Mouse (Mus musculus) left cerebral cortex, adult 2 months (tissue): ENCODE measurements around the gene Terf2. TPM values are rescaled to one million over a fixed set of nuclear protein-coding genes. Genes with fewer than 3 reads are reported as not detected.
A peak's percentile ranks its signal among the peaks of the same experiment; 100 is the strongest.

Experiments
- DNase-seq, 2 experiments: peaks; one replicate each; pipeline ENCODE4 v3.0.0; 2021 to 2022; ENCODE audit warnings: low spot score in 2 of 2, mixed read lengths in 1 of 2; ENCODE audit errors: extremely low spot score in 1 of 2
- H3K27ac ChIP-seq: fragments of 200-600 bp; 2 replicates; pipeline ENCODE4 v1.8.1; 2022
- H3K4me3 ChIP-seq: fragments of 200-600 bp; 2 replicates; pipeline ENCODE4 v1.8.1; 2022
- CTCF ChIP-seq: fragments of 200-600 bp; IDR thresholded peaks from 2 replicates; pipeline ENCODE4 v1.8.1; 2022; ENCODE audit warnings: antibody characterized with exemption, mild to moderate bottlenecking, moderate library complexity
- intact Hi-C: fragments of 180-260 bp; cut with DNase I; formaldehyde crosslinking; loops from one replicate; pipeline ENCODE4 v1.15.1; 2025
- total RNA-seq, 2 experiments: library from RNA; stranded (reverse); gene quantifications; 2 replicates each; pipeline ENCODE4 v1.2.3; 2021

Terf2 gene
- total RNA-seq, 2 experiments from 2014 or later: 39.1 to 39.2 TPM

GRCm38 (mm10) chr8:107086018-107086417 is 10.3 kb downstream of the Terf2 start:
- no peak for TF ChIP-seq CTCF

GRCm38 (mm10) chr8:107085358-107085757 is 11.0 kb downstream of the Terf2 start:
- peak; percentile 26 for TF ChIP-seq CTCF
- intact Hi-C loops: no loop called here
- no peak for DNase-seq

More at GRCm38 (mm10) chr8:107086018-107086417, 10.3 kb downstream of the Terf2 start:
- intact Hi-C loops: no loop called here
- Histone ChIP-seq H3K27ac (no peak overlapping the region), H3K4me3 (no peak overlapping the region)
- DNase-seq: no peak

GRCm38 (mm10) chr8:107076239-107076888 is 20.0 kb downstream of the Terf2 start:
- intact Hi-C loops: no loop called here
- TF ChIP-seq CTCF: no peak
- Histone ChIP-seq H3K27ac (no peak overlapping the region), H3K4me3 (no peak overlapping the region)
- no peak for DNase-seq

More at GRCm38 (mm10) chr8:107085358-107085757, 11.0 kb downstream of the Terf2 start:
- H3K4me3 ChIP-seq: no peak overlapping the region
- H3K27ac ChIP-seq: no peak overlapping the region

- no peak for DNase-seq
- intact Hi-C loops: no loop called here
- no peak for TF ChIP-seq CTCF
- H3K27ac ChIP-seq: no peak overlapping the region
- no peak overlapping the region for H3K4me3 ChIP-seq
Observed at GRCm38 (mm10) chr8:107074128-107074527, 22.2 kb downstream of the Terf2 start.

DNA sequence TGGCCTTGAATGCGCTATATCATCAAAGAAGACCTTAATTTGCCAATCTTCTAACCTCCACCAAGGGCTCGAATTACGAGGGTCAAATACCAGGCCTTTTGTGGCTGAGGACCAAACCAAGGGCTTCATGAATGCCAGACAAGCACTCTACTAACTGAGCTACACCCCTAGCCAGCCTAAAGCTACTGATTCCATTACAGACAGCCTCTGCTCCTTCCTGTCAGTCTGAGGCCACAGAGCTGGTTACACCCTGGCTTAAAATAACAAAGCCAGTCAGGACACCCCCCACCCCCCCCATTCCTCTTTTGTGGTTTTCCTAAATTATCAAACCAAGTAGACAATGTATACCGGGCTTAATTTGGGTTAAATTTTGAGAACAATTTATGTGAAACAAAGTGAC is 22.6 kb downstream of the Terf2 start:
- no peak for TF ChIP-seq CTCF
- no peak overlapping the region for H3K4me3 ChIP-seq
- H3K27ac ChIP-seq: no peak overlapping the region
- no peak for DNase-seq
- intact Hi-C loops: no loop called here

GRCm38 (mm10) chr8:107065511-107066496 is 30.5 kb downstream of the Terf2 start, which contains the start of gene Tmed6:
Gene Tmed6, minus strand, starts transcription at chr8:107065644.
- no peak for TF ChIP-seq CTCF
- DNase-seq: no peak
- intact Hi-C loops: no loop called here
- Histone ChIP-seq H3K27ac (no peak within 1 kb of the TSS), H3K4me3 (no peak within 1 kb of the TSS)

DNA sequence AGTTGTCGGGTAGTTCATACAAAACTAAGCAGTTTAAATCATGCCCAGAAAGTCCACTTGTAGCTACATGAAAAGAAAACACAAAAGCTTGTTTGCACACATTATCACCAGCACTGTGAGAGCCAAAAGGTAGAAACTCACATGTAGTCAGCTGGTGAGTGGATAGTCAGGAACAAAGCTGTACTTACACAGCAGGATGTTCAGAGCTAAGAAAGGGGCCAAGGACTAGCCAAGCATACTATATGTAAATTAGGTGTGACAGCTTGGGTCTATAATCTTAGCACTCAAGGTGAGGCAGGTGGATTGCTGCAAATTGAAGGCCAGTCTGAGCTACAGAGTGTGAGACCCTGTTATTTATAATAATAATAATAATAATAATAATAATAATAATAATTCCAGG is 33.7 kb downstream of the Terf2 start:
- Histone ChIP-seq H3K27ac (no peak overlapping the region), H3K4me3 (no peak overlapping the region)
- DNase-seq: no peak
- no peak for TF ChIP-seq CTCF
- intact Hi-C loops: no loop called here

GRCm38 (mm10) chr8:107056973-107057369 is 39.4 kb downstream of the Terf2 start:
- DNase-seq: no peak
- TF ChIP-seq CTCF: no peak
- intact Hi-C loops: loop anchor here (1.0 kb wide), 1 partner anchor 164 kb away; the partner anchor contains the start of gene Utp4
- no peak overlapping the region for H3K27ac ChIP-seq
- H3K4me3 ChIP-seq: peak overlapping the region; percentile 71

DNA sequence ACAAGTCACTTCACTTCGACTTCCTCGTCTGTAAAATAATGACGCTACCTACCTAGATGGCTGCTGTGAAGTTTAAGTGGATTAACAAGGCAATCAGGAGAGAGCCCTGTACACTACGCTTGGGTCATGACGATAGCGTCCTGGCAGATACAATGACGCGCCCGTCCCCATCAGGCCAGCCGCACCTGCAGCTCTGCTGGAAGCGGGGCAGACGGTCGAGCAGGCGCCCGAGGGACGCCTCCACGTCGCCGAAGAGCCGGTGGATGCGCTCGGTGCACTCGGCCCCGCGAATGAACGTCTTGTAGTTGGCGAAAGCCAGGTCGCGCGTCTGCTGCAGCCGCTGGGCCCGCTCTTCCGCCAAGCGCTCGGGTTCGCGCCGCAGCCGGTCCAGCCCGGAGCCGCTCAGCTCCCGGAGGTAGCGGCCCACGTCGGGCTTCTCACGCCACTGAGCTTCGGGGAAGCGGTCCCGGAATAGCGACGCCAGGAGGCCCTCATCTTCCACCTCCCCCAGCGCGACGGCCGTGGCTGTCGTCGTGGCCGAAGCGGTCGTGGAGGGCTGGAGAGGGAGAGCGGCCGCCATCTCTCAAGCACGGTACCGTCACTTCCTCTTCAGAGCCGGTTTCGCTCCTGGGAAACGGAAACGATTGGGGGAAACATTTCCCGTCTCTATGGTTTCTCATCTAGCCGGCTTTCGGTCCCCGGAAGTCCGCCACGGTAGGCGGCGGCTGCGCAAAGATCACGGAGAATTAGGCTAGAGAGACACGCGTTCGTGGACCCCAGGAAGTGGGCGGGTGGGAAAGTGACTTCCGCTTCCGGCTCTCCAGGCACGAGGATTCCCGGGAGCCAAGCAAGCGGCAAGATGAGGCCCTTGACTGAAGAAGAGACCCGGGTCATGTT is 40.0 kb downstream of the Terf2 start, which contains the start of the genes Cog8 and Nip7:
TSS of gene Cog8 (minus strand) at position 614 of the 897 bp plus-strand sequence.
TSS of gene Nip7 (plus strand) at position 802 of the 897 bp plus-strand sequence.
- Histone ChIP-seq H3K27ac (peak within 1 kb of the TSS; percentile 89), H3K4me3 (peak within 1 kb of the TSS; percentile 71)
- peak; percentile 95 to 96 for DNase-seq
- intact Hi-C loops: loop anchor here (1.0 kb wide), 1 partner anchor 163 kb away; the partner anchor contains the start of gene Utp4
- no peak for TF ChIP-seq CTCF

DNA sequence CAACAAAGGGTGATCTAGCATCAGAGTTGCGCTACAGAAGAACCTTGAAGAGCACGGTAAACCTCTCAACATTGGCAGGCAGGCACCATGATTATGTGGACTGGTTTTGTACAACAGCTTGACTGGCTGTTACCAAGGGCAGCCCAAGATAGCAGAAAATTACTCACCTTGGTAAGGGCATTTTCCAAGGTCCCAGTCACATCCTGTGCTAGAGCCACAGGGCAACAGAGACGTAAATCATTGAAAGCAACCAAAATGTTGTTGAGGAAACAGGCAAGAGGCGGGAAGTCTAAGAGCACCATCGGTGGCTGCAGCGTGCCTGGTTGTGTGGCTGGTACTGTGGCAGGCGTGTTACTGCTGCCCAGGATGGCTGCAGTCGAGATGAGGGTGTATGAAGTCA is 44.3 kb downstream of the Terf2 start:
- H3K27ac ChIP-seq: no peak overlapping the region
- no peak for TF ChIP-seq CTCF
- intact Hi-C loops: no loop called here
- no peak for DNase-seq
- no peak overlapping the region for H3K4me3 ChIP-seq

DNA sequence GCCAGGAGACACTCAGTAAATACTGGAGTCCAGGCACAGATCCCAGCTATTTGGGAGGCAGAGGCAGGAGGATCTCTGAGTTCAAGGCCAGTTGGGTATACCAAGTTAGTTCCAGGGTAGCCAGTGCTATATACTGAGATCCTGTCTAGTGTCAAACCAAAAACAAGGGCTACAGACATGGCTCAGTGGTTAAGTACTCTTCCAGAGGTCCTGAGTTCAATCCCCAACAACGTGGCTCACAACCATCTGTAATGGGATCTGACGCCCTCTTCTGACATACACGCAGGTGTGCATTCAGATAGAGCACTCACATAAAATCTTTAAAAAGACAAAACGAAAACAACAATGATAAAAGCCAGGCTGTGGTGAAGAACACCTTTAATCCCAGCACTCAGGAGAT is 46.9 kb downstream of the Terf2 start:
- H3K27ac ChIP-seq: peak overlapping the region; percentile 96
- no peak for DNase-seq
- H3K4me3 ChIP-seq: no peak overlapping the region
- TF ChIP-seq CTCF: no peak
- intact Hi-C loops: no loop called here
